Mouse (Mus musculus) cerebellum, adult 18-20 months (tissue): ENCODE results near the gene Nfkb2.

ENCODE experiments used
- DNase-seq, 2 experiments: peaks; one replicate each; pipeline ENCODE4 v3.0.0; 2021

Nfkb2 gene

DNA sequence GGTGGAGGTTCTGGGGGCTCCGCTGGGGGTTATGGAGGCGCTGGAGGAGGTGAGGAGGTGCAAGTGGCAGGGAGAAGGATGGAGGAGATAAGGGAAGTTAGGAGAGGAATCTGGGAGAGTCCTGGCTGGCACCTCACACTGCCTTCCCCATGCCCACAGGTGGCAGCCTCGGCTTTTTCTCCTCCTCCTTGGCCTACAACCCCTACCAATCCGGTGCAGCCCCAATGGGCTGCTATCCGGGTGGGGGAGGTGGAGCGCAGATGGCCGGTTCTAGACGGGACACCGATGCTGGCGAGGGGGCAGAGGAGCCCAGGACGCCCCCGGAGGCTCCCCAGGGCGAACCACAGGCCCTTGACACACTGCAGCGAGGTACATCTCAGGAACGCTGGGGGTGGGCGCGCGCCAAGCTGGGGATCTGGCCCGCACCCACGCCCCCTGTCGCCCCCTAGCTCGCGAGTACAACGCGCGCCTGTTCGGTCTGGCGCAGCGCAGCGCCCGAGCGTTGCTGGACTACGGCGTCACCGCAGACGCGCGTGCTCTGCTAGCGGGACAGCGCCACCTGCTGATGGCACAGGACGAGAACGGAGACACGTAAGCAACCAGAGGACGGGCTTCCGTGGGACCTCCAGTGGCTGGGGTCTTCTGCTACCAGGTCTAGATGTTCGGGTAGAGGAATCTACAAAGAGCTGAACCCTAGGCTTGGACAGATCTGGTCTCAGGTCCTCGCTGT, 4.8 kb downstream of the Nfkb2 start:
- DNase-seq: peak; percentile 90 to 95

DNA sequence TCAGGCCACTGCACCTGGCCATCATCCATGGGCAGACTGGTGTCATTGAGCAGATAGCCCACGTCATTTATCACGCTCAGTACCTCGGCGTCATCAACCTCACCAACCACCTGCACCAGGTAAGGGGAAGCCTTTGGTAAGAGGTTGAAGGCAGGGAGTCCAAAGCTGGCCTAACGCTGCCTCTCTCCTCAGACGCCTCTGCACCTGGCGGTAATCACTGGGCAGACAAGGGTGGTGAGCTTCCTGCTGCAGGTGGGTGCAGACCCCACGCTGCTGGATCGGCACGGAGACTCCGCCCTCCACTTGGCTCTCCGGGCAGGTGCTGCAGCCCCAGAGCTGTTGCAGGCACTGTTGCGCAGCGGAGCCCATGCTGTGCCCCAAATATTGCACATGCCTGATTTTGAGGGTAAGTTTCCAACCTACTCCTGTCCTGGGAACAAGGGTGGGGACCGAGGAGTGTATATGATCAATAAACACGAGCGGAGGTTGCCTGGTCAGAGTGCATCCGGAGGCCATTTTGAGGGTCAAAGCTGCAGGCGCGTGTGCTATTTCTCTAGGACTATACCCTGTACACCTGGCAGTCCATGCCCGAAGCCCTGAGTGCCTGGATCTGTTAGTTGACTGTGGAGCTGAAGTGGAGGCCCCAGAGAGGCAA, 5.7 kb downstream of the Nfkb2 start:
- DNase-seq: peak; percentile 25 to 35

- DNase-seq: peak in 1 of 2 experiments; percentile 13
These were observed 6.3 kb downstream of the Nfkb2 start for GRCm38 (mm10) chr19:46310312-46310865.

DNA sequence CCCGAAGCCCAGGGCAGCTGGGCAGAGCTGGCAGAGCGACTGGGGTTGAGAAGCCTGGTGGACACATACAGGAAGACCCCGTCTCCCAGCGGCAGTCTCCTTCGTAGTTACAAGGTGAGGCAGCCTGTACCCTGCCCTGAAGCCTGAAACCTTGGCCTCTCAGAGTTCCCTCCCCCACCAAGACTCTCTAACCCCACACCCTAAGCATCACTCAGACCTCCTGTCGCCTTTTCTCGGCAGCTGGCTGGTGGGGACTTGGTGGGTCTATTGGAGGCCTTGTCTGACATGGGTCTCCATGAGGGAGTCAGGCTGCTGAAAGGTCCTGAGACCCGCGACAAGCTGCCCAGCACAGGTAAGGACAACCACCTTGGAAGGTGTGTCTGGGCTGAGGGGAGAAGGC, 7.2 kb downstream of the Nfkb2 start:
- DNase-seq: peak; percentile 8

DNA sequence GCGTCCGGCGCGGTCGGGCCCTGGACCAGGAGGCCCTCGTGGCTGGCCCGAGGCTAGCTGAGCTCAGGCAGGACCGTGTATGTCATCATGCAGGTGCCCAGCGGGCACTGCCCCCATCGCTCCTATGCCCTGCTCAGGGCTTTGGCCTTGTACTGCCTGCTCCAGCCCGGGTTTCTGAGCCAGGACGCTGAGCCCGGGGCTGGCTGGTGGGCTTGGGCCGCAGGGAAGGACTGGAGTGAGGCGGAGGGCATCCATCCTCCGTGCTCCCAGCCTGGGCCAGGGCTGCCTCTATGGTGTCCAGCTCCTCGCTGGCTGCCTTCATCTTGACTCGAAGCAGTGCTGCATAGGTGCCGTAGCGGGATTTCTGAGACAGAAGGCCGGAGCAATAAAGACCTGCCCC, 8.4 kb downstream of the Nfkb2 start:
- peak in 1 of 2 experiments; percentile 14 for DNase-seq

DNA sequence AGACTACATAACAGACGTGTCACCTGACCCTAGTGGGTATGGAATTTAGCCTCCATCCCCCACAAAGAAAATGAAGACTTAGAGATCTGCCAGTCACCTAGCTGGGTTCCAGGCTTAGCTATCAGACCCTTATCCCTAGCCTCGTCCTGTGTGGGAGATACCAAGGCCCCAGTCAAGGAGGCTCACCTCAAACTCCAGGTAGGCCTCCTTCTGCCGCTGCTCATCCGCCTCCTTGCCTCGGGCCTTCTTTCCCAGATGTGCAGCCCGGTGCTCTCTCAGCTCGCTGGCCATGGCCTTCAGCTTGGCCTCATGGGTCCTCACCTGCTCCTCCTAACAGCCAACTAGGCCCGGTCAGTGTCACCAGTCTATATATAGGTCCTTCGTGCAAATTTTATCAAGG, 9.0 kb downstream of the Nfkb2 start:
- DNase-seq: peak in 1 of 2 experiments; percentile 7

DNA sequence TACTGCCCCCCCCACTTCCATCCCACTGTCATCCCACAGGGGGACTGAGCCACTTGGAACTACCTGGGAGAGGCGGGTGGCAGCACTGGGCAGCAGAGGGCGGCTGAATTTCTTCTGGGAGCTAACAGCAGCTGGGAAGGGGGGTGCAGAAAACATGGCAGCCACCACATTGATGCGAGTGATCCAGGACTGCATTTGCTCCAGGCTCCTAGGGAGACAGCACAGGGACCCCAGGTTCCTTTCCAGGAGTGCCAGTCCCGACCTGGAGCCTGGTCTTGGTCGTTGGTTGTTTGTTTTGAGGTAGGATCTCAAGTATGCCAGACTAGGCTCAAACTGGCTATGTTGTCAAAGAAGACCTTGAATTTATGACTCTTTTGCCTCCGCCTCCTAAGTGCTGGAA, 9.5 kb downstream of the Nfkb2 start:
- peak in 1 of 2 experiments; percentile 6 for DNase-seq

- peak; percentile 26 to 32 for DNase-seq
These were observed 10.1 kb downstream of the Nfkb2 start for GRCm38 (mm10) chr19:46314151-46314601.

DNA sequence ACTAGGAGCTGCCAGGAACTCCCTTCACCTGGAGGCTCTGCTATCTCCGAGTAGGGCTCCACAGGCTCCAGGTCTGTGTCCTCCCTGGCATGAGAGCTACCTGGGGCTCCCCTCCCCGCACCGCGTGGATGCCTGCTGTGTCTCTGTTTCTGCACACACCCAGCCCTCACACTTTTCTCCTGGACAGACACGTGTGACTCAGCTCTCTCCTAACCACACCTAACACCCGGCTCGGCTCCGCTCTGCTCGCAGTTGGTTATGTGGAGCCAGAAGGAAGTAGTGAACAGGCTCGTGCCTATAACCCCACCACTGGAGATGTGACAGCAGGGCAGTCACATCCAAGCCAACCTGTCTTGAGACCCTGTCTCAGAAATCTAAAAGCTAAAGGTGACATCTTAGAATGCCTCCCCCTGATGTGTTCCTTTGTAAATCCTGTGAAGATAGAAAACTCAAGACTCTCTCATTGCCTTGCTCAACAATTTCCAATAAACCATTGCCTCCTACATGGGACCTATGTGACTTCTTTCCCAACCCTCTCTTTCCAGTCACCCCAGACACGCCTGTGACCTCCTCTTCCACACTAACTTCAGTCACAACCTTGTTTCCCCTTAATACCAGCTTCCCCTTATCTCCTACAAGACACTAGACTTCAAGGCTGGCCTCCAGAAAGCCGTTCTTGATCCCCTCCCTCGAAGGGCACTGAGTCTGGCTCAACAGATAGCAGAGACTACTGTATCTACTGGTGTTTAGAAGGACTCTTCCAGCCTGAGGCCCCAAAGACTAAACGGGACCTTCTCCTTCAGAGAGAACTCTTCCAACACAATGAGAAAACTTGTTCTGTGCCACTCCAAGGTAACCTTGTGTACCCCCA, 11.0 kb downstream of the Nfkb2 start:
- peak in 1 of 2 experiments; percentile 14 for DNase-seq

DNA sequence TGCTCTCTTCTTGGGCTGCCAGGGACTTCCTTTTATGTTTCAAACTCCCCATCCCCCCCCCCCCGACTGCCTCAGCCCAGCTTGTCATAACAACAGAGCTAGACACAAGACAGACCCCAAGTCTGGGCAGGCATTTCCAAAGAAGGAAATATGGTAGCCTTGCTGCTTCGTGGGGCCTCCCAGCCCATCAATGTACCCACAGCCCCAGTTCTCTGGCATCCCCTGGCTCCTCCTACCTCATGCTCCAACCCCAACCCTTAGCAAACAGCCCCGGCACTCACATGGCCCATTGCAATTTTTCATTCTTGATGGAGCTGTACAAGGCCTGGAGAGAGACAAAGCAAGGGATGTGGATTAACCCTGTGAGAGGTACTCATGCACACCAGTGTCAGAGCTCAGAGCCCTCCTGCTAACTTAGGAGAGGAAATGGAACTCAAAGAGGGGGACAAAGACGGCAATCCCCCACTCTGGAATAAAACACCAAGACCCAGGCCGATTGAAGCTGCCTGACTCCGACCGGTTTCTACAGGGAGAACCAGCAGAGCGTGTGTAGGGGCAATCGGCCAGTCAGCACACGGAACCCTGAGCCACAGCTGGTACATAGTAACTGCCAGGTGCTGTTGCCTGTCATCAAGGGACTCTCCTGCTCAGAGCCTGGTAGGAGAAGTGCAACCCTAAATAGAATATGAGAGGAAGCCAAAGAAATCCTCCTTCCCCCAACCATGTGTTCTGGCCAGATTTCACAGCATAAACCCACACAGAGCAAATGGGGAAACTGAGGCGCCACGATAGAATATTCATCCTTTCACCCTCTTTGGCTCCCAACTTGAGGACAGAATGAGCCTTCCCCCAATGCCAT, 11.9 kb downstream of the Nfkb2 start:
- DNase-seq: peak; percentile 2 to 11

GRCm38 (mm10) chr19:46316846-46317545, 12.9 kb downstream of the Nfkb2 start:
- peak; percentile 34 to 37 for DNase-seq

DNA sequence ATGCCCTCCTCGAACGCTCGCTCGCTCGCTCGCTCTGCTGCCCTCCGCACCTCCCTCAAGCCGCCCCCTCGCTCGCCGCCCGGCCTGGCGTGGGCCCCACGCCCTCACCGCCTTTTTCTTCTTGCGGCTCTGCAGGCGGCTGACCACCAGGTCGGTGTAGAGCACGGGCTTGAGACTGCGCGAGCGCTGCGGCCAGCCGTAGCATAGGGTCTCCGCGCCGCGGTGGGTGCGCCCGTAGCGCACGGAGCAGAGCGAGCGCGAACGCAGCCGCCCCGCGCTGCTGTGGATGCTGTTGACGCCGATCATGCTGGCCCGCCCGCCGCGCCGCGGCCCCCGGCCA, 13.4 kb downstream of the Nfkb2 start:
- peak in 1 of 2 experiments; percentile 45 for DNase-seq

GRCm38 (mm10) chr19:46318031-46318471, 13.9 kb downstream of the Nfkb2 start:
- peak; percentile 42 to 54 for DNase-seq

GRCm38 (mm10) chr19:46318586-46319378, 14.7 kb downstream of the Nfkb2 start:
- peak; percentile 71 to 74 for DNase-seq

GRCm38 (mm10) chr19:46320076-46320785, 16.1 kb downstream of the Nfkb2 start:
- DNase-seq: peak; percentile 5 to 22

DNA sequence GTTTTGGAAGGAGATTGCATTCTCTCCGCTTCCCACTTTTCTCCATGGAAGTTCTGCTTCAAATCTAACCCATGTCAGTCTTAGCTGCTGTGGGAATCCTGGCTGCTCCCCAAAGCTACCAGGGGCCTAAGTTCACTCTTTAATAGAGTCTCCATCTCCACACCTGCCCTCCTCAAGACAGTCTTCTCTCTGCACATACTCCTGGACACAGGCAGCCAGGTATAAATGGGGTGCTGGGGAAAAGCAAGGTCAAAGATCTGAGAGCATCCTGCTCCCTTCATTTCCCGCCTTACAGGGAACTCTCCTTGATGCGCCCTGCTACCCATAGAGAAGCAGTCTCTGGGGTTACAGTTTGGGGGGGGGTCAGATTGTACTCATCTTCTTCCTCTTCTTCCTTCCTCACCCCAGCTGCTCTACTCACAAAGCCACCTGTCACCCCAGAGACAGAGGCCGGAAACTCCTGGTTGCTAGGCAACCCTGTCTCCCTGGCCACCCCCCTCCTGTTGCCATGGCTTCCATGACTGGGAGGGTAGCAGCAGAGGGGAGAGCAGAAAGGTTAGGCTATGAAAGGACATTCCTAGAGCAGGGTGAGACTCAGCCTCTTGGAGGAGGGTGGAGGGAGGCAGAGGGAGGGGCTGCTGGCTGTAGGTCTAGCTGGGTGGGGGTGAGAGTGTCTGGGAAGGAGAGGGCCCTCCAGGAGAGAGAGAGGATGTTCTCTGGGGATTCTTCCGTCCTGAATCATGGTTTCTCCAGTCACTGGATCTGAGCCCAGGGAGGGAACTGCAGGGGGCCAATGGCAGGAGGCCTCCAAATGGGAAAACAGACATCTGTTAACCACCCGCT, 17.2 kb downstream of the Nfkb2 start:
- DNase-seq: peak; percentile 82 to 85

- DNase-seq: peak; percentile 26 to 53
These were observed 18.2 kb downstream of the Nfkb2 start for GRCm38 (mm10) chr19:46322144-46322995.
